Mouse (Mus musculus) midbrain, embryonic 14.5 days (tissue): ENCODE measurements at regions not wholly inside any gene's neighbourhood (a gene's known extent, or its start where the extent isn't known, plus 50 kb on each side); places are given as distances from the start of the nearest gene placed in this dataset.
A peak's percentile ranks its signal among the peaks of the same experiment; 100 is the strongest.

Experiments used
- ATAC-seq: fragments of 200-750 bp; cut with Nextera tagmentation; 2 replicates; pipeline ENCODE4 v1.8.0; 2017; ENCODE audit warnings: moderate number of reproducible peaks, moderate library complexity; ENCODE audit not compliant: low FRiP score, low TSS enrichment
- DNase-seq: peaks from one replicate; pipeline ENCODE4 v3.0.0-alpha.2; 2015
- H3K27ac ChIP-seq: fragments of 300-500 bp; sonication (generic); replicated peaks from 2 replicates; pipeline ENCODE4 v1.5.1; 2014; ENCODE audit warnings: mild to moderate bottlenecking, low read depth, low read length, moderate library complexity
- H3K27me3 ChIP-seq: fragments of 300-500 bp; sonication (generic); 2 replicates; pipeline ENCODE4 v1.6.1; 2014; ENCODE audit warnings: low read length, control low read depth, mixed read lengths; ENCODE audit not compliant: control insufficient read depth, insufficient read depth
- H3K36me3 ChIP-seq: fragments of 300-500 bp; sonication (generic); 2 replicates; pipeline ENCODE4 v1.6.1; 2014; ENCODE audit warnings: low read length, control low read depth; ENCODE audit not compliant: control insufficient read depth, insufficient read depth
- H3K4me1 ChIP-seq: fragments of 300-500 bp; sonication (generic); 2 replicates; pipeline ENCODE4 v1.6.1; 2014; ENCODE audit warnings: mild to moderate bottlenecking, antibody characterized with exemption, low read length, control low read depth; ENCODE audit not compliant: control insufficient read depth, insufficient read depth
- H3K4me2 ChIP-seq: fragments of 300-500 bp; sonication (generic); 2 replicates; pipeline ENCODE4 v1.6.1; 2014; ENCODE audit warnings: mild to moderate bottlenecking, low read length, moderate library complexity
- H3K4me3 ChIP-seq: fragments of 300-500 bp; sonication (generic); replicated peaks from 2 replicates; pipeline ENCODE4 v1.5.1; 2014; ENCODE audit warnings: low read depth, low read length
- H3K9ac ChIP-seq: fragments of 300-500 bp; sonication (generic); replicated peaks from 2 replicates; pipeline ENCODE4 v1.6.1; 2014; ENCODE audit warnings: mild to moderate bottlenecking, low read length, moderate library complexity
- H3K9me3 ChIP-seq: fragments of 300-500 bp; sonication (generic); 2 replicates; pipeline ENCODE4 v1.6.1; 2016; ENCODE audit warnings: low read length, control low read depth, mixed read lengths; ENCODE audit not compliant: control insufficient read depth
- WGBS: fragments of 180-500 bp; shearing (Covaris S2); extraction: QIAGEN DNeasy Blood & Tissue Kit; methylation state at CpG from one replicate; pipeline ENCODE4 v1.1.7; 2014; 5-methylcytosine and 5-hydroxymethylcytosine counted together

- DNase-seq (no peak), ATAC-seq (no peak)
- no peaks in the 10 kb centered on the region for H3K9me3 ChIP-seq
- no peak overlapping the region for H3K27ac ChIP-seq
- no peaks in the 10 kb centered on the region for H3K27me3 ChIP-seq
- WGBS, result 76% methylated on average over 3 of the region's 3 CpGs
- H3K4me3 ChIP-seq, result no peak overlapping the region
- H3K9ac ChIP-seq, result no peak overlapping the region
- no peaks in the 10 kb centered on the region for H3K36me3 ChIP-seq
- no peaks in the 10 kb centered on the region for H3K4me1 ChIP-seq
- no peak overlapping the region for H3K4me2 ChIP-seq
Observed at GRCm38 (mm10) chr1:13455572-13455971, 2041.7 kb downstream of the A830018L16Rik start.

- Histone ChIP-seq H3K9me3 (no peaks in the 10 kb centered on the region), H3K36me3 (no peaks in the 10 kb centered on the region), H3K4me3 (no peak overlapping the region), H3K4me2 (no peak overlapping the region), H3K4me1 (no peaks in the 10 kb centered on the region), H3K27me3 (no peaks in the 10 kb centered on the region), H3K27ac (no peak overlapping the region), H3K9ac (no peak overlapping the region)
- WGBS, result 94% methylated on average over 1 of the region's 1 CpGs
- ATAC-seq (no peak), DNase-seq (no peak)
Observed at GRCm38 (mm10) chr1:13464311-13464710, 2050.4 kb downstream of the A830018L16Rik start.

DNA sequence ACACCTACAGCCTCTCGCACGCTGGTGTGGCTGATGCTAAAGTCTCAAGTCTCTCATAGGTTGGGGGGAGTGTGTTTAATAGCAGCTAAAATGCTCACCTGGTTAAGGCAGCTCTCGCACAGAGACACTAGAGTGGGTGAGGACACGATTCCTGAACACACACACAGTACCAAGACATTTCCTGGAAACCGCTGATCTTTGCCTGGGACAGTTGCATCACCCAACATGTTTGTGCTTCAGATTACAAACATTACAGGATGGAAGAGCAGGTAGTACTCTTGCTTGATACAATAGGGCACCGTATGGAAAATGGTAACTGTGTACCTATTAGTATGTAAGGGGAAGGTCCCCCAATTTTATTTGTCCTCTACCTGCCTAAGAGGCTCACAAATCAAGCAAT lies 2053.3 kb downstream of the A830018L16Rik start:
- ATAC-seq (no peak), DNase-seq (no peak)
- Histone ChIP-seq H3K4me1 (no peaks in the 10 kb centered on the region), H3K9me3 (no peaks in the 10 kb centered on the region), H3K27ac (no peak overlapping the region), H3K4me2 (no peak overlapping the region), H3K27me3 (no peaks in the 10 kb centered on the region), H3K4me3 (no peak overlapping the region), H3K36me3 (no peaks in the 10 kb centered on the region), H3K9ac (no peak overlapping the region)
- WGBS, result 80% methylated on average over 6 of the region's 6 CpGs

GRCm38 (mm10) chr1:13467886-13468630 lies 2054.2 kb downstream of the A830018L16Rik start:
- Histone ChIP-seq H3K9me3 (no peaks in the 10 kb centered on the region), H3K27me3 (no peaks in the 10 kb centered on the region), H3K9ac (no peak overlapping the region), H3K36me3 (no peaks in the 10 kb centered on the region), H3K4me1 (no peaks in the 10 kb centered on the region), H3K4me3 (no peak overlapping the region), H3K4me2 (no peak overlapping the region), H3K27ac (no peak overlapping the region)
- DNase-seq, result peak; percentile 3
- no peak for ATAC-seq
- 18% methylated on average over 2 of the region's 2 CpGs for WGBS

GRCm38 (mm10) chr1:13494727-13495404 lies 2081.0 kb downstream of the A830018L16Rik start:
- Histone ChIP-seq H3K36me3 (no peaks in the 10 kb centered on the region), H3K27ac (no peak overlapping the region), H3K4me3 (peak overlapping the region; percentile 25), H3K4me2 (peak overlapping the region; percentile 42), H3K4me1 (peaks cover 3% of the 10 kb centered on the region; the same call in 1 of the 2 replicates), H3K9me3 (no peaks in the 10 kb centered on the region), H3K27me3 (no peaks in the 10 kb centered on the region), H3K9ac (0 out of 2 replicates have a peak overlapping the region, but pooled peaks have one; percentile 0)
- ATAC-seq, result no peak
- DNase-seq, result peak; percentile 30
- 21% methylated on average over 16 of the region's 16 CpGs for WGBS

GRCm38 (mm10) chr1:13496386-13496785 lies 2082.5 kb downstream of the A830018L16Rik start:
- no peaks in the 10 kb centered on the region for H3K27me3 ChIP-seq
- H3K4me2 ChIP-seq, result no peak overlapping the region

DNA sequence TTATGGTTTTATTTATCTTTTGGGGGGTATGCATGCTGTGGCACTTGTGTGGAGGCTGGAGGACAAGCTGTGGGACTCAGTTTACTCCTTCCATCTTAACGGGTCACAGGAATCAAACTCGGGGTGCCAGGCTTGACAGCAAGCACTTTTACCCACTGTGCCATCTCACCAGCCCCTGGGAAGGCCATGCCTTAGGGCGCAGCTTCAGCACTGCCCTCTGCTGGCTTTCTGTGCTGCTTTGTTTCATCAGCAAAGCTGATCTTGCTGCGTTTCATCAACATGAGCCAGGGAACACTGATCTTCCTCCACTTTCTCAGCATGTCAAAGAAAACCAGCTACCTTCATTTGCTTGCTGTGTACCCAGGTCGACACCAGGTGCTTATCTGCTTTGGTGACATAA lies 2086.6 kb downstream of the A830018L16Rik start:
- WGBS, result 34% methylated on average over 5 of the region's 5 CpGs
- Histone ChIP-seq H3K4me1 (no peaks in the 10 kb centered on the region), H3K36me3 (no peaks in the 10 kb centered on the region), H3K27ac (no peak overlapping the region), H3K4me2 (no peak overlapping the region), H3K9me3 (no peaks in the 10 kb centered on the region), H3K9ac (no peak overlapping the region), H3K4me3 (no peak overlapping the region), H3K27me3 (no peaks in the 10 kb centered on the region)
- DNase-seq, result peak; percentile 66
- no peak for ATAC-seq

More at GRCm38 (mm10) chr1:13496386-13496785, 2082.5 kb downstream of the A830018L16Rik start:
- no peaks in the 10 kb centered on the region for H3K9me3 ChIP-seq
- no peak overlapping the region for H3K27ac ChIP-seq
- WGBS, result 28% methylated on average over 2 of the region's 2 CpGs
- ATAC-seq (no peak), DNase-seq (no peak)
- no peaks in the 10 kb centered on the region for H3K36me3 ChIP-seq
- peaks cover 3% of the 10 kb centered on the region; the same call in 1 of the 2 replicates for H3K4me1 ChIP-seq
- no peak overlapping the region for H3K9ac ChIP-seq
- H3K4me3 ChIP-seq, result no peak overlapping the region

GRCm38 (mm10) chr1:13501938-13502337 lies 2088.0 kb downstream of the A830018L16Rik start:
- no peaks in the 10 kb centered on the region for H3K4me1 ChIP-seq
- no peak overlapping the region for H3K4me3 ChIP-seq
- H3K9ac ChIP-seq, result no peak overlapping the region
- no peaks in the 10 kb centered on the region for H3K27me3 ChIP-seq
- ATAC-seq, result no peak
- 85% methylated on average over 4 of the region's 4 CpGs for WGBS
- no peak overlapping the region for H3K4me2 ChIP-seq
- no peaks in the 10 kb centered on the region for H3K36me3 ChIP-seq
- no peaks in the 10 kb centered on the region for H3K9me3 ChIP-seq
- H3K27ac ChIP-seq, result no peak overlapping the region
- no peak for DNase-seq

GRCm38 (mm10) chr1:13513761-13514160 lies 2099.9 kb downstream of the A830018L16Rik start:
- WGBS, result 96% methylated on average over 11 of the region's 11 CpGs
- H3K4me1 ChIP-seq, result no peaks in the 10 kb centered on the region
- H3K27me3 ChIP-seq, result no peaks in the 10 kb centered on the region
- H3K9ac ChIP-seq, result no peak overlapping the region
- no peaks in the 10 kb centered on the region for H3K9me3 ChIP-seq
- H3K27ac ChIP-seq, result no peak overlapping the region
- ATAC-seq (no peak), DNase-seq (no peak)
- H3K4me2 ChIP-seq, result no peak overlapping the region
- H3K36me3 ChIP-seq, result no peaks in the 10 kb centered on the region
- no peak overlapping the region for H3K4me3 ChIP-seq
